Mouse (Mus musculus) embryonic facial prominence, embryonic 14.5 days (tissue): ENCODE data around the gene Msh6. TPM values are rescaled to one million over a fixed set of nuclear protein-coding genes. Genes with fewer than 3 reads are reported as not detected.
A peak's percentile ranks its signal among the peaks of the same experiment; 100 is the strongest.
"Not testable (repeated sequence)": the region's sequence is repeated elsewhere in the genome, so short reads cannot be mapped to it uniquely, and the experiment has no call there.

ENCODE experiments used
- ATAC-seq: fragments of 200-750 bp; cut with Nextera tagmentation; 2 replicates; pipeline ENCODE4 v1.8.0; 2017; ENCODE audit warnings: low read depth, moderate number of reproducible peaks, moderate TSS enrichment
- DNase-seq: peaks from one replicate; pipeline ENCODE4 v3.0.0-alpha.2; 2015; ENCODE audit warnings: low spot score
- H3K27ac ChIP-seq: fragments of 300-500 bp; sonication (generic); replicated peaks from 2 replicates; pipeline ENCODE4 v1.5.1; 2014; ENCODE audit warnings: low read depth, mild to moderate bottlenecking, low read length, moderate library complexity
- H3K27me3 ChIP-seq: fragments of 300-500 bp; sonication (generic); replicated peaks from 2 replicates; pipeline ENCODE4 v1.6.1; 2014; ENCODE audit warnings: low read length; ENCODE audit not compliant: control insufficient read depth, insufficient read depth
- H3K36me3 ChIP-seq: fragments of 300-500 bp; sonication (generic); 2 replicates; pipeline ENCODE4 v1.6.1; 2014; ENCODE audit warnings: low read length, mixed read lengths; ENCODE audit not compliant: control insufficient read depth, insufficient read depth
- H3K4me1 ChIP-seq: fragments of 300-500 bp; sonication (generic); 2 replicates; pipeline ENCODE4 v1.6.1; 2014; ENCODE audit warnings: antibody characterized with exemption, low read length; ENCODE audit not compliant: control insufficient read depth, insufficient read depth
- H3K4me2 ChIP-seq: fragments of 300-500 bp; sonication (generic); 2 replicates; pipeline ENCODE4 v1.6.1; 2014; ENCODE audit warnings: low read depth, mild to moderate bottlenecking, low read length, moderate library complexity, mixed read lengths
- H3K4me3 ChIP-seq: fragments of 300-500 bp; sonication (generic); 2 replicates; pipeline ENCODE4 v1.5.1; 2014; ENCODE audit warnings: low read depth, mild to moderate bottlenecking, low read length
- H3K9ac ChIP-seq: fragments of 300-500 bp; sonication (generic); 2 replicates; pipeline ENCODE4 v1.6.1; 2014; ENCODE audit warnings: low read depth, mild to moderate bottlenecking, low read length, moderate library complexity, mixed read lengths
- H3K9me3 ChIP-seq: fragments of 300-500 bp; sonication (generic); 2 replicates; pipeline ENCODE4 v1.6.1; 2016; ENCODE audit warnings: low read length; ENCODE audit not compliant: control insufficient read depth
- WGBS: fragments of 180-500 bp; shearing (Covaris S2); extraction: QIAGEN DNeasy Blood & Tissue Kit; methylation state at CpG from one replicate; pipeline ENCODE4 v1.1.7; 2014; 5-methylcytosine and 5-hydroxymethylcytosine counted together
- polyA plus RNA-seq: library from polyadenylated mRNA; unstranded; fragments of >200 nt; fragmentation: Nextera tagmentation; extraction: Ambion mirVana; gene quantifications from 2 replicates; pipeline ENCODE4 v1.2.1, GENCODE M21; 2014

The Msh6 gene
- polyA plus RNA-seq, 1 experiment from 2014 or later, result 38.5 TPM

DNA sequence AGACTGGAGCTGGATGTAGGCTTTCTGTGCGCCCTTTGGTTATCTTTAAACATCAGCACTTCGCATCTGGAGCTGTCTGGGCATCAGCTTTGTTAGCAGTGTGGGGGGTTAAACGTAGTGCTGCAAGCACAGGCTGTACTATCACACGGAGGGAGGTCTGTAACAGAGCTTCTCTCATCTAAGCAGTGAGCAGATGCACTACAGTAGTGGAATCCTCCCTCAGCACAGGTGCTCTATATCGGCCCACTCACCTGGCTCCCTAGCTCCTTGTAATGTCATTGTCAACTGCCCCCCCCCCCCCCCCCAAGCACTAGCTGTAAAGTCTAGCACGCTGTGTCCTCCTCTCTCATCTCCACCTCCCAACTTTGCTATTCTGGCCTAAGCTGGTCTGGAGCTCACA, 12.6 kb downstream of the Msh6 start:
- Histone ChIP-seq H3K27me3 (no peaks in the 10 kb centered on the region), H3K4me2 (no peak overlapping the region), H3K4me1 (no peaks in the 10 kb centered on the region), H3K36me3 (peaks cover 94% of the 10 kb centered on the region), H3K4me3 (no peak overlapping the region), H3K9me3 (no peaks in the 10 kb centered on the region), H3K9ac (no peak overlapping the region), H3K27ac (no peak overlapping the region)
- no peak for ATAC-seq
- 76% methylated on average over 6 of the region's 6 CpGs for WGBS
- no peak for DNase-seq

DNA sequence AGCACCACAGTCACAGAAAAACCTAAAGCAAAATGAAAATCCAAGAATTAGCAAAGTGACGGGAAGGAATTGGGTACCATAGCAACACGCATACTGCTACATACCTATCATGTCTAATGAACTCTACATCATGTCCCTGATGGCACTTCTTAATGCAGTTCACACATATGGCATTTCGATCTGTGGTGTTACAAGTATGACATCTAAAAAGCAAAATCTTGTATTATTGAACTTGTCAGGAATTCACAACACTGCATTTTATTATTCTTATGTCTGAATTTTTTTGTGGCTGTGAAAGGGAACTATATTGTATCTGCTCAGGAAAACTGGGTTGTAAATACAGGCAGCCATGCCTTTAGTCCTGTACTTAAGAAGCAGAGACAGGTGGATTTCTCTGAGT, 17.3 kb downstream of the Msh6 start:
- ATAC-seq (no peak), DNase-seq (no peak)
- no peak overlapping the region for H3K9ac ChIP-seq
- no peak overlapping the region for H3K4me3 ChIP-seq
- H3K36me3 ChIP-seq, result peaks cover 96% of the 10 kb centered on the region
- WGBS, result 85% methylated on average over 3 of the region's 3 CpGs
- H3K4me2 ChIP-seq, result no peak overlapping the region
- no peaks in the 10 kb centered on the region for H3K9me3 ChIP-seq
- H3K4me1 ChIP-seq, result no peaks in the 10 kb centered on the region
- no peak overlapping the region for H3K27ac ChIP-seq
- no peaks in the 10 kb centered on the region for H3K27me3 ChIP-seq

DNA sequence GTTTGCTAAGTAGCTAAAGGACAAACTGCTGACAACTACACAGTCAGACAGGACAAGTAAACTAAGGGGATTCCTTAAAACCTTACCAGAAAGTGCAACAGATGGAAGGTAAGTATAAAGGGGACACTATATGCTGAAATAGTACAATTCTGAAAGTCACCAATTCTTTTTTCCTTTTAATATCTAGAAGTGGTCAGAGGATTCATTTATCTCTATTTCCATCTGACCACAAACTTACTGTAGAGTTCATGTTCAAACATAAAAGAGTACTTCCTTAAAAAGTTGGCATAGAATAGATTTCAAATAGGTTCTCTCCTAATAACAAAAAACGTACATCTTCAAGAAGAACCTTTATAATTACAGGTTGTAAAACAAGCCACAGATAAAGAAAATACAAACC, 18.5 kb downstream of the Msh6 start:
- Histone ChIP-seq H3K27me3 (no peaks in the 10 kb centered on the region), H3K9ac (no peak overlapping the region), H3K9me3 (no peaks in the 10 kb centered on the region), H3K4me1 (no peaks in the 10 kb centered on the region), H3K4me3 (no peak overlapping the region), H3K4me2 (no peak overlapping the region), H3K36me3 (peaks cover 95% of the 10 kb centered on the region), H3K27ac (no peak overlapping the region)
- no peak for ATAC-seq
- 76% methylated on average over 1 of the region's 1 CpGs for WGBS
- no peak for DNase-seq

DNA sequence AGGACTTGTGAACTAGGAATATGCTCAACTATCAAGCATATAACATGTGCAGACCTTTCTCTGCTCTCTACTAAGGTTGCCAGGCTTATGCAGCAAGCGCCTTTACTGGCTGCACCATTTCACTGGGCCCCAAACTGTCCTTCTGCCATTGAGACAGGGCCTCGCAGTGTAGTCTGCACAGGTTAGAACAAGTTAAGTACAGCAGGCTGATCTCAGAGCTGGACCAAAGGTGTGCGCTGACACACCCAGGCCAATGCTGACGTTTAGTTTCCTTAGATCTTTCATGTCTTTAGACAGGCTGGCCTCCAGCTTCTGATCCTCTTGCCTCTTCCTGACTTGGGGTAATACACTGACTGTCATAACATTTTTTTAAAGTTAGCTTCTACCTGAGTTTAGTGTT, 22.9 kb downstream of the Msh6 start:
- Histone ChIP-seq H3K27ac (peak overlapping the region; percentile 33), H3K4me2 (no peak overlapping the region), H3K36me3 (peaks cover 91% of the 10 kb centered on the region), H3K27me3 (no peaks in the 10 kb centered on the region), H3K9ac (no peak overlapping the region), H3K9me3 (no peaks in the 10 kb centered on the region), H3K4me3 (no peak overlapping the region), H3K4me1 (no peaks in the 10 kb centered on the region)
- ATAC-seq (no peak), DNase-seq (no peak)
- WGBS, result 83% methylated on average over 4 of the region's 4 CpGs

DNA sequence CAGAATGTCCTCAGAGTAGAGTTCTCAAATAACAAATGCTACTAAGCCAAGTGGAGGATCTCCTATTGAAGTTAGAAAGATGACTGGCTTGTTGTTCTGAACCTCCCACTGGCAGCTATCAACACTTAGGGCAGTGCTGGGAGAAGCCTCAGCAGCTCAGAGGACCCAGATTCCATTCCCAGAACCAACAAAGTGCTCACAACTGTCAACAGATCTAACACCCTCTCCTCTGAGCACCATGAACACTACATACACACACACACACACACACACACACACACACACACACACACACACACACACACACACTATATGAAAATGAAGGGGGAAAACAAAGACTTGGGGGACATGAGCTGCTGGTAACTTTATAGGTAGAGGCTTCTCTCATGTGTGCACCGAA, 30.0 kb downstream of the Msh6 start:
- H3K9me3 ChIP-seq, result no peaks in the 10 kb centered on the region
- ATAC-seq, result no peak

DNA sequence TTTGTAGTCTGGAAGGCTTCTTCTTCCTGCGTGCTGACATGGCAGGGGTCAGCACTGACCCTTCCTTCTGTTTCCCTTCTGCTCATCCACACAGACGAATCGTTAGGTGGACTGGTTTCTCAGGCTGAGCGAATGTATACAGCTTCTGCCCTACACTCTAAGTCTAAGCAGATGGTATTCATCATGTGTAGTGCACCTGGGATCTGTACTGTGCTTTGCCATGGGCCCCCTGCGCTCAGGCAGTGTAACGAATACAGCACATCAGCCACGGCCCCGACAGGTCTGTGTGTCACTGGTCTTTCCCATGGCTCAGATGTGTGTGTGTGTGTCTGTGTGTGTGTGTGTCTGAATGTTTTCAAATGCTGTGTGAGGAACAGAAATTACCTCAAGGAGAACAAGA, 32.1 kb downstream of the Msh6 start:
- H3K9me3 ChIP-seq, result no peaks in the 10 kb centered on the region
- H3K36me3 ChIP-seq, result peaks cover 81% of the 10 kb centered on the region
- no peaks in the 10 kb centered on the region for H3K27me3 ChIP-seq
- no peak overlapping the region for H3K27ac ChIP-seq
- H3K9ac ChIP-seq, result no peak overlapping the region
- DNase-seq (no peak), ATAC-seq (peak; percentile 37; the same call in 1 of the 2 replicates)
- H3K4me3 ChIP-seq, result no peak overlapping the region
- WGBS, result 49% methylated on average over 8 of the region's 8 CpGs
- no peaks in the 10 kb centered on the region for H3K4me1 ChIP-seq
- no peak overlapping the region for H3K4me2 ChIP-seq

More for the DNA sequence above, 30.0 kb downstream of the Msh6 start:
- DNase-seq, result no peak
- no peaks in the 10 kb centered on the region for H3K27me3 ChIP-seq
- no peak overlapping the region for H3K4me3 ChIP-seq
- H3K4me1 ChIP-seq, result no peaks in the 10 kb centered on the region
- 89% methylated on average over 1 of the region's 1 CpGs for WGBS
- no peak overlapping the region for H3K4me2 ChIP-seq
- H3K9ac ChIP-seq, result no peak overlapping the region
- H3K27ac ChIP-seq, result no peak overlapping the region
- peaks cover 80% of the 10 kb centered on the region for H3K36me3 ChIP-seq

DNA sequence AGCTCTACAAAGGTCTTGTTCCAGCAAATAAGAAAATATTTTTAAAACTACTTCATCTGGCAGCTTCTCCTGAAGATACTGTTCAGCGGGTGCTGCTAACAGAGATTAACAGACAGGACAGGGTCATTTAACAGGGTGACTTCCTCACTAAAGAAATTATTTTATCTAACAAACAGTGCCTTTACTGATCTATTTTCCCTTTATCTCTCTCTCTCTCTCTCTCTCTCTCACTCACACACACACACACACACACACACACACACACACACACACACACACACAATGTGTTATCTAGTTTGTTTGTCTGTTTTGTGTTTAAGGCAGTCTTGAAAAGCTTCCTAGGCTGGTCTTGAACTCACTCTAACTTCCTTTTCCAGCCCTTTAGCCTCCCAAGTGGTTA, 39.6 kb downstream of the Msh6 start:
- 83% methylated on average over 1 of the region's 1 CpGs for WGBS
- Histone ChIP-seq H3K9me3 (no peaks in the 10 kb centered on the region), H3K27ac (no peak overlapping the region), H3K9ac (no peak overlapping the region), H3K36me3 (peaks cover 59% of the 10 kb centered on the region), H3K27me3 (no peaks in the 10 kb centered on the region), H3K4me2 (no peak overlapping the region), H3K4me3 (no peak overlapping the region), H3K4me1 (no peaks in the 10 kb centered on the region)
- ATAC-seq (no peak), DNase-seq (no peak)

DNA sequence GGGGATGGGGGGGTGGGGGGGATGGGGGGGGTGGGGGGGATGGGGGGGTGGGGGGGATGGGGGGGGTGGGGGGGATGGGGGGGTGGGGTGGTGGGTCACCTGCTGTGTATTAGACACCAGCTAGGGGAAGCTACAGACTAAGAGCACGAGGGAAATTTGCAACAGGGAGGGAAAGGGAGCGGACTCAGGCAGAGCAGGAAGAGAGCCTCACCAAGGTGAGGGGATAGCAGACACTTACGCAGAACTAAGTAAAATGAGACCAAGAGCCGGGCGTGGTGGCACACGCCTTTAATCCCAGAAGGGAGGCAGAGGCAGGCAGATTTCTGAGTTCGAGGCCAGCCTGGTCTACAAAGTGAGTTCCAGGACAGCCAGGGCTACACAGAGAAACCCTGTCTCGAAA, 41.2 kb downstream of the Msh6 start:
- H3K36me3 ChIP-seq, result peaks cover 44% of the 10 kb centered on the region
- H3K4me1 ChIP-seq, H3K4me3 ChIP-seq, H3K27me3 ChIP-seq, H3K9ac ChIP-seq, H3K4me2 ChIP-seq, H3K9me3 ChIP-seq, ATAC-seq, H3K27ac ChIP-seq, DNase-seq: not testable (repeated sequence)
- 92% methylated on average over 8 of the region's 8 CpGs for WGBS

DNA sequence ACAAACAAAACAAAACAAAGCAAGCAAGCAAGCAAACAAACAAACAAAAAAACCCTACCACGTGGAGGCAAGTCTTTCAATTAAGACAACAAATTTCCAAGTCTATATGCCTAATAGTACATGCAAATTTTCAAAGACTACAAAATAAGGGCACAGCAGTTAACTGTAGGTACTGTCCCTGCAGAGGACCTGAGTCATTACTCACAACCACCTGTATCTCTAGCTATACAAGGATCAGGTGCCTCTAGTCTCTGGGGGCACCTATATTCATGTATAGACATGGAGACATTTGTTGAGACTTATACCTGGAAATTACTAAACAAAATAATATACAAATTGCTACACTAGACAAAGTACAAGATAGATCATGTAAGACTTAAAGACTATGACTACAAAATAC, 49.1 kb downstream of the Msh6 start:
- Histone ChIP-seq H3K9me3 (no peaks in the 10 kb centered on the region), H3K36me3 (no peaks in the 10 kb centered on the region), H3K27ac (no peak overlapping the region), H3K4me3 (no peak overlapping the region), H3K27me3 (no peaks in the 10 kb centered on the region), H3K4me1 (no peaks in the 10 kb centered on the region), H3K9ac (no peak overlapping the region), H3K4me2 (no peak overlapping the region)
- DNase-seq (no peak), ATAC-seq (no peak)
- 94% methylated on average over 1 of the region's 1 CpGs for WGBS
